Mouse (Mus musculus): ENCODE measurements around the gene Nebl.

DNA sequence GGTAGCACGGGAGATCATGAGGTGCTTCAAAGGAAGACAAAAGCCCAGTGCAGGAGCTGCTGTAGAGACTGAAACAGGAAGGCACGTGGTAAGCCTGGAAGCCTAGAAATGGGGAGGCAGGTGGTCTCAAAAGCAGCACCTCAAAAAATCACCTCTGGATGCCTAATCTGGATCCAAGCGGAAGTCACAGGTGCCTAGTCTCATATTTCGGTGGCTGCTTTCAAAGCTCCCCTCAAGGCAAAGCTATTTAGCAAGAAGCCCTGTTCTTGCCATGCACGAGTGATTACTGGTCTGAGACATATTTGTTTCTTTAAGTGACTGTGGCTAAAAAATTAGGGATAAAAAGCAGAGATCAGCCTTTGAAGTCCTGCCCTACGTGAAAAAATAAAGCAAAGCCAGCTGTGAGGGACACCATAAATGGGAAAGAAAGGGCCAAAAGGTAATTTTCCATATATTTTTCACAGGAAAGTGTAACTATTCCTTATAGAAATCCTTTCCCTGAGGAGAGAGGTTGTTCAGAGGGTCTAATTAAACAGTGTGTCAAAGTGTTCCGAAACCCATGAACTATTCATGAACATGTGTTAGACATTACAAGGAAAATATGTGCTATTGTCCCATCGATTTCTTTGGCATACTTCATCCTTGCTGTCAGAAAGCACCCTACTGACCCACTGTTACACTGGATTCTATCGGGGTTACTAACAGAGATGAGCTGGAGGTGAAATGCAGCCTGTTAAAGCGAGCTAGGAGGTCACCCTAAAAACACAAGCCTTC lies 206.9 kb downstream of the Nebl start:
- TF ChIP-seq POLR2A (IDR thresholded peaks at IDR 0.05; ENCODE audit: control insufficient read depth, low read depth, low read length) (no peak), CTCF (IDR thresholded peaks at IDR 0.05; ENCODE audit: control insufficient read depth, insufficient read depth, insufficient replicate concordance, low read depth, low read length) (no peak)
